Mouse (Mus musculus): ENCODE results near the gene 1810009A15Rik. TPM values are rescaled to one million over a fixed set of nuclear protein-coding genes. Genes with fewer than 3 reads are reported as not detected.
"Not testable (repeated sequence)": the region's sequence is repeated elsewhere in the genome, so short reads cannot be mapped to it uniquely, and the experiment has no call there.

The 1810009A15Rik gene
- polyA plus RNA-seq, 1 experiment from 2014 or later: 107 TPM

GRCm38 (mm10) chr19:8850402-8850901, 38.2 kb upstream of the 1810009A15Rik start, which contains the start of gene Lrrn4cl:
Gene Lrrn4cl (plus strand): TSS chr19:8850768.
- H3K4me1 ChIP-seq (replicated peaks; ENCODE audit: control insufficient read depth, insufficient read depth, low read length): no peaks in the 10 kb centered on the region; the same call in 1 of the 2 replicates
- 0 out of 2 replicates have a peak, but pooled peaks cover 9% of the 10 kb centered on the region for H3K36me3 ChIP-seq (ENCODE audit: control insufficient read depth, insufficient read depth, low read length)
- ATAC-seq (ENCODE audit: low FRiP score) (no peak), DNase-seq (ENCODE audit: low spot score) (peak; percentile 37)
- H3K4me3 ChIP-seq (ENCODE audit: low read depth, low read length): no peak within 1 kb of the TSS
- no peaks in the 10 kb centered on the region for H3K27me3 ChIP-seq (ENCODE audit: control insufficient read depth, insufficient read depth, low read length)
- no peaks in the 10 kb centered on the region for H3K9me3 ChIP-seq (ENCODE audit: control insufficient read depth, low read length)
- no peak within 1 kb of the TSS for H3K27ac ChIP-seq (ENCODE audit: low read depth, low read length)
- whole genome bisulfite sequencing: 24% methylated on average over 7 of the region's 7 CpGs
- no peak within 1 kb of the TSS for H3K9ac ChIP-seq (ENCODE audit: low read depth, low read length)
- no peak within 1 kb of the TSS for H3K4me2 ChIP-seq (replicated peaks; ENCODE audit: low read depth, low read length)

- 55% methylated on average over 7 of the region's 7 CpGs for WGBS
- no peak overlapping the region for H3K4me3 ChIP-seq (ENCODE audit: low read depth, low read length)
- no peaks in the 10 kb centered on the region; the same call in 1 of the 2 replicates for H3K4me1 ChIP-seq (replicated peaks; ENCODE audit: control insufficient read depth, insufficient read depth, low read length)
- DNase-seq (ENCODE audit: low spot score) (no peak), ATAC-seq (ENCODE audit: low FRiP score) (no peak)
- H3K4me2 ChIP-seq (replicated peaks; ENCODE audit: low read depth, low read length): no peak overlapping the region
- H3K9ac ChIP-seq (ENCODE audit: low read depth, low read length): no peak overlapping the region
- H3K36me3 ChIP-seq (ENCODE audit: control insufficient read depth, insufficient read depth, low read length): 0 out of 2 replicates have a peak, but pooled peaks cover 5% of the 10 kb centered on the region
- no peaks in the 10 kb centered on the region for H3K9me3 ChIP-seq (ENCODE audit: control insufficient read depth, low read length)
- H3K27ac ChIP-seq (ENCODE audit: low read depth, low read length): no peak overlapping the region
- H3K27me3 ChIP-seq (ENCODE audit: control insufficient read depth, insufficient read depth, low read length): no peaks in the 10 kb centered on the region
Measured at GRCm38 (mm10) chr19:8851639-8852038, 37.0 kb upstream of the 1810009A15Rik start.

DNA sequence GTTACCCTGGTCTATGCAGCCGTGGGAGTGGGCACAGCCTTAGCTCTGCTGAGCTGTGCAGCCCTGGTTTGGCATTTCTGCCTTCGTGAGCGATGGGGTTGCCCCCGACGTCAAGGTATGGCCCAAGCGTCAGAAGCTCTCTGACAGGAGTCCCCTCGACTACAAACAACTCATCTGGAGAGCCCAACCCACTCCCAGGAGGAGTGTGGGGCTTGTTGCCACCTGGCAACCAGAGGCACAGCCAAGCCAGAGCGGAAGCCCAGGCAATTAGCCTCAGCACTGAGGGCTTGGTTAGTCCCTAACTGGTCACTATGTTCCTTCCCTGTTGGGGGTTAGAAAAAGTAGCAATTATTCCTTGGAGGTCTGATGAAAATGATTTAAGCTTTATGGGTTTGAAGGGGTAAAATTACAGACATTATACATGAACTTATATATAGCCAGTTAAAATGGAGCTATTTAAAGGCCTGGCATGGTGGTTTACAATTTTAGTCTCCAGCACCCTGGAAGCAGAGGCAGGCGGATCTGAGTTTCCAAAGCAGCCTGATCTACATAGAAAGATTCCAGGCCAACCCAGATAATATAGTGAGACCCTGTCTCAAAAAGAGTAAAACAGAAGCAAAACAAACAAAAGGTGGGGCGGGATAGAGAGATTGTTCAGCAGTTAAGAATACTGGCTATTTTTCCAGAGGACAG, 36.3 kb upstream of the 1810009A15Rik start:
- Histone ChIP-seq H3K27ac (ENCODE audit: low read depth, low read length) (no peak overlapping the region), H3K4me2 (replicated peaks; ENCODE audit: low read depth, low read length) (no peak overlapping the region), H3K9ac (ENCODE audit: low read depth, low read length) (no peak overlapping the region), H3K4me1 (replicated peaks; ENCODE audit: control insufficient read depth, insufficient read depth, low read length) (no peaks in the 10 kb centered on the region; the same call in 1 of the 2 replicates), H3K9me3 (ENCODE audit: control insufficient read depth, low read length) (no peaks in the 10 kb centered on the region), H3K27me3 (ENCODE audit: control insufficient read depth, insufficient read depth, low read length) (no peaks in the 10 kb centered on the region), H3K36me3 (ENCODE audit: control insufficient read depth, insufficient read depth, low read length) (0 out of 2 replicates have a peak, but pooled peaks cover 1% of the 10 kb centered on the region), H3K4me3 (ENCODE audit: low read depth, low read length) (no peak overlapping the region)
- ATAC-seq (ENCODE audit: low FRiP score) (no peak), DNase-seq (ENCODE audit: low spot score) (no peak)
- WGBS: 60% methylated on average over 10 of the region's 10 CpGs

DNA sequence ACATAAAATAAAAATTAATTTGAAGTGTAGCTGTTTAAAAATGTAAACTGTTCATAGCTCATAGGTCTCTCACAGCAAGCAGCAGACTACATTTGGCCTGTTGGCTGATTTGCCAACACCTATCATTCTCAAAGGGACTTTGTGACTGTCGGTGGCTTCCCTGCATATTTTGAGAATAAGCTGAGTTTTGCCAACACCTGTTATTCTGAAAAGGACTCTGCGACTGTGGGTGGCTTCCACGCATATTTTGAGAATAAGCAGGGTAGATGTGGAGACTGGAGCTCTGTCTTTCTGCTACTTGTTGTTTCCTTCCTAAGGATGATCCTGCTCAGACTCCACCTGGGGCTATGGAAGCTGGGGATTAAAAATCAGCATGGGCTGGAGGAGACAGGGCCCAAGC, 35.5 kb upstream of the 1810009A15Rik start:
- Histone ChIP-seq H3K27ac (ENCODE audit: low read depth, low read length) (no peak overlapping the region), H3K36me3 (ENCODE audit: control insufficient read depth, insufficient read depth, low read length) (no peaks in the 10 kb centered on the region), H3K4me3 (ENCODE audit: low read depth, low read length) (no peak overlapping the region), H3K9ac (ENCODE audit: low read depth, low read length) (no peak overlapping the region), H3K4me1 (replicated peaks; ENCODE audit: control insufficient read depth, insufficient read depth, low read length) (no peaks in the 10 kb centered on the region; the same call in 1 of the 2 replicates), H3K9me3 (ENCODE audit: control insufficient read depth, low read length) (no peaks in the 10 kb centered on the region), H3K4me2 (replicated peaks; ENCODE audit: low read depth, low read length) (no peak overlapping the region), H3K27me3 (ENCODE audit: control insufficient read depth, insufficient read depth, low read length) (no peaks in the 10 kb centered on the region)
- no peak for ATAC-seq (ENCODE audit: low FRiP score)
- DNase-seq (ENCODE audit: low spot score): no peak
- WGBS: 82% methylated on average over 3 of the region's 3 CpGs

DNA sequence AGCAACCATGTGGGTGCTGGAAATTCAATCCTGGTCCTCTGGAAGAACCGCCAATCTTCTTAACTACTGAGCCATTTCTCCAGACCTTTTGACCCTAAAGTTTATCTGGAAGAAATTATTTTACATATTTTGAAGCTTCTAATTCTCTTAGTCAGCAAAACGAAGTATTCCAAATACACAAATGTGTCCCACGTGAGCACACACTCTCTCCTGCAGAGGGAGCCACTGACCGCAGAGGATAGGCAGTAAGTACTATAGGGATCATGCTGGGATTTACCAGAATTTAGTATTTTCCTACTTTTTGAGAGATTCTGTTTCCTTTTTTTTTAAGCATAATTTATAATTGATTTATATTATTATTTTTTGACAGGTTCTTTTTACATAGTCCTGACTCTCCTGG, 31.0 kb upstream of the 1810009A15Rik start:
- no peaks in the 10 kb centered on the region for H3K36me3 ChIP-seq (ENCODE audit: control insufficient read depth, insufficient read depth, low read length)
- DNase-seq (ENCODE audit: low spot score): peak; percentile 56
- no peaks in the 10 kb centered on the region for H3K27me3 ChIP-seq (ENCODE audit: control insufficient read depth, insufficient read depth, low read length)
- H3K27ac ChIP-seq (ENCODE audit: low read depth, low read length): no peak overlapping the region
- H3K4me2 ChIP-seq (replicated peaks; ENCODE audit: low read depth, low read length): no peak overlapping the region
- WGBS: 43% methylated on average over 4 of the region's 4 CpGs
- H3K9me3 ChIP-seq (ENCODE audit: control insufficient read depth, low read length): no peaks in the 10 kb centered on the region
- no peak overlapping the region for H3K9ac ChIP-seq (ENCODE audit: low read depth, low read length)
- H3K4me3 ChIP-seq (ENCODE audit: low read depth, low read length): no peak overlapping the region
- no peaks in the 10 kb centered on the region for H3K4me1 ChIP-seq (replicated peaks; ENCODE audit: control insufficient read depth, insufficient read depth, low read length)
- no peak for ATAC-seq (ENCODE audit: low FRiP score)

DNA sequence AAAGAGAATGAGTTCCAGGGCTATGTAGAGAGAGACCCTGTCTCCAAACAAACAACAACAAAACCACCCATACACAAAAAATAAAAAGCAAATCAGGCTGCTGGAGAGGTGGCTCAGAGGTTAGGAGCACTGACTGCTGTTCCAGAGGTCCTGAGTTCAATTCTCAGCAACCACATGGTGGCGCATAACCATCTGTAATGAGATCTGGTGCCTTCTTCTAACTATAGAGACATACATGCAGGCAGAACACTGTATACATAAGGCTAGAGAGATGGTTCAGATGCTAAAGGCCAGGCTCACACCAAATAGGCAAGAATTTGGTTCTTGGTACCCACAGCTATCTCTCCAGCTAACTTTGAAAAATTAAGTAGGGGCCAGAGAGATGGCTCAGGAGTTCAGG, 29.6 kb upstream of the 1810009A15Rik start:
- H3K9ac ChIP-seq (ENCODE audit: low read depth, low read length): no peak overlapping the region
- peak; percentile 30 for DNase-seq (ENCODE audit: low spot score)
- no peak overlapping the region for H3K4me2 ChIP-seq (replicated peaks; ENCODE audit: low read depth, low read length)
- no peak overlapping the region for H3K4me3 ChIP-seq (ENCODE audit: low read depth, low read length)
- no peaks in the 10 kb centered on the region for H3K27me3 ChIP-seq (ENCODE audit: control insufficient read depth, insufficient read depth, low read length)
- no peaks in the 10 kb centered on the region for H3K9me3 ChIP-seq (ENCODE audit: control insufficient read depth, low read length)
- H3K36me3 ChIP-seq (ENCODE audit: control insufficient read depth, insufficient read depth, low read length): no peaks in the 10 kb centered on the region
- no peak for ATAC-seq (ENCODE audit: low FRiP score)
- no peaks in the 10 kb centered on the region for H3K4me1 ChIP-seq (replicated peaks; ENCODE audit: control insufficient read depth, insufficient read depth, low read length)
- WGBS: 17% methylated on average over 1 of the region's 1 CpGs
- H3K27ac ChIP-seq (ENCODE audit: low read depth, low read length): no peak overlapping the region

DNA sequence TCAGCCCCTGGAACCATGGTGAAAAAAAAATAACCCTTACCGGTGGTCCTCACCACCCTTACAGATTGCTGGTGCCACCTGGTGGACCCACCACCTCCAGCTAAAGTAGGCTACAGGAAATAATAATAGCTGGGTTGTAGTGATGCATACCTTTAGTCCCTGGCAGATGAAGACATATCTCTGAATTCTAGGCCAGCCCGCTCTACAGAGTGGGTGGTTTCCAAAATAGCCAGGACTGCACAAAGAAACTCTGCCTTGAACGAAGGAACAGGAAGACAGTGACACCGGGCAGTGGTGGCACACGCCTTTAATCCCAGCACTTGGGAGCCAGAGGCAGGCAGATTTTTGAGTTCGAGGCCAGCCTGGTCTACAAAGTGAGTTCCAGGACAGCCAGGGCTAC, 24.4 kb upstream of the 1810009A15Rik start:
- DNase-seq (ENCODE audit: low spot score): no peak
- Histone ChIP-seq H3K36me3 (ENCODE audit: control insufficient read depth, insufficient read depth, low read length) (no peaks in the 10 kb centered on the region), H3K9me3 (ENCODE audit: control insufficient read depth, low read length) (no peaks in the 10 kb centered on the region), H3K27me3 (ENCODE audit: control insufficient read depth, insufficient read depth, low read length) (no peaks in the 10 kb centered on the region), H3K4me1 (replicated peaks; ENCODE audit: control insufficient read depth, insufficient read depth, low read length) (no peaks in the 10 kb centered on the region), H3K4me2 (replicated peaks; ENCODE audit: low read depth, low read length) (no peak overlapping the region), H3K9ac (ENCODE audit: low read depth, low read length) (no peak overlapping the region), H3K4me3 (ENCODE audit: low read depth, low read length) (no peak overlapping the region), H3K27ac (ENCODE audit: low read depth, low read length) (no peak overlapping the region)
- no peak for ATAC-seq (ENCODE audit: low FRiP score)
- WGBS: 84% methylated on average over 6 of the region's 6 CpGs

DNA sequence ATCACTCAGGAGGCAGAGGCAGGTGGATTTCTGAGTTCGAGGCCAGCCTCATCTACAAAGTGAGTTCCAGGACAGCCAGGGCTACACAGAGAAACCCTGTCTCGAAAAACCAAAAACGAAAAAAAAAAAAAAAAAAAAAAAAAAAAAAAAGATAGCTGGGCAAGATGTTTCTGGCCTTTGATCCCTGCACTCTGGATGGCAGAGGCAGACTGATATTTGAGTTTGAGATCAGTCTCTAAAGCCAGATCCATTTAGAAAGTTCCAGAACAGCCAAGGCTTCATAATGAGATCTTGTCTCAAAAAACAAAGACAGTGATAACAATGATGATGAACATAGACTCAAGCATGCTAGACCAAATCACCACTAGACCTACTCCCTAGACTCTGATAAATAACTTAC, 18.3 kb upstream of the 1810009A15Rik start:
- not testable (repeated sequence) for H3K9me3 ChIP-seq (ENCODE audit: control insufficient read depth, low read length); H3K4me2 ChIP-seq (replicated peaks; ENCODE audit: low read depth, low read length); H3K27me3 ChIP-seq (ENCODE audit: control insufficient read depth, insufficient read depth, low read length); H3K36me3 ChIP-seq (ENCODE audit: control insufficient read depth, insufficient read depth, low read length); H3K27ac ChIP-seq (ENCODE audit: low read depth, low read length); H3K4me1 ChIP-seq (replicated peaks; ENCODE audit: control insufficient read depth, insufficient read depth, low read length); DNase-seq (ENCODE audit: low spot score); ATAC-seq (ENCODE audit: low FRiP score); H3K9ac ChIP-seq (ENCODE audit: low read depth, low read length)
- 83% methylated on average over 3 of the region's 3 CpGs for WGBS
- peak overlapping the region; percentile 55; the same call in 1 of the 2 replicates for H3K4me3 ChIP-seq (ENCODE audit: low read depth, low read length)

DNA sequence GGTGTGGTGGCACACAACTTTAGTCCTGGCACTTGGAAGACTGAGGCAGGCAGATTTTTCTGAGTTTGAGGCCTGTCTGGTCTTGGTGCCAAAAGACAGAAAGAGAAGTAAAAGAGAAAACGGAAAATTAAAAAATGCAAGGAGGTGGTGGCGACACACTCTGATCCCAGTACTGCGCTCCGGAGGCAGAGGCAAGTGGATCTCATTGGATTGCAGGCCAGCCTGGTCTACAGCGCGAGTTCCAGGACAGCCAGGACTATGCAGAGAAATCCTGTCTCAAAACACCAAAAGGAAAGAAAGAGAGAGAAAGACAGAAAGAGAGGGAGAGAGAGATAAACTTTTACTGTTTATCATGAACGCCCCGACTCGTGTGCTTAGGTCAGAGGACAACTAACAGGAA, 17.8 kb upstream of the 1810009A15Rik start:
- DNase-seq (ENCODE audit: low spot score) (no peak), ATAC-seq (ENCODE audit: low FRiP score) (peak; percentile 65)
- H3K9me3 ChIP-seq (ENCODE audit: control insufficient read depth, low read length): no peaks in the 10 kb centered on the region
- peak overlapping the region; percentile 89; the same call in 1 of the 2 replicates for H3K4me2 ChIP-seq (replicated peaks; ENCODE audit: low read depth, low read length)
- WGBS: 63% methylated on average over 9 of the region's 9 CpGs
- H3K36me3 ChIP-seq (ENCODE audit: control insufficient read depth, insufficient read depth, low read length): no peaks in the 10 kb centered on the region
- H3K27ac ChIP-seq (ENCODE audit: low read depth, low read length): no peak overlapping the region
- peaks cover 3% of the 10 kb centered on the region for H3K4me1 ChIP-seq (replicated peaks; ENCODE audit: control insufficient read depth, insufficient read depth, low read length)
- H3K4me3 ChIP-seq (ENCODE audit: low read depth, low read length): peak overlapping the region; percentile 55
- no peaks in the 10 kb centered on the region for H3K27me3 ChIP-seq (ENCODE audit: control insufficient read depth, insufficient read depth, low read length)
- H3K9ac ChIP-seq (ENCODE audit: low read depth, low read length): peak overlapping the region; percentile 35; the same call in 1 of the 2 replicates
